Mouse (Mus musculus): ENCODE data around the gene Camkv. TPM values are rescaled to one million over a fixed set of nuclear protein-coding genes. Genes with fewer than 3 reads are reported as not detected.

The Camkv gene
- polyA plus RNA-seq, 1 experiment from 2014 or later = 25.1 TPM

- Histone ChIP-seq H3K9me3 (replicated peaks; ENCODE audit: control insufficient read depth, low read length) (no peaks in the 10 kb centered on the region), H3K4me1 (ENCODE audit: control insufficient read depth, insufficient read depth, low read length) (peaks cover 12% of the 10 kb centered on the region), H3K36me3 (ENCODE audit: control insufficient read depth, insufficient read depth, low read length) (no peaks in the 10 kb centered on the region), H3K4me3 (ENCODE audit: low read depth, low read length) (no peak overlapping the region), H3K4me2 (ENCODE audit: low read length) (no peak overlapping the region), H3K27me3 (replicated peaks; ENCODE audit: control insufficient read depth, insufficient read depth, low read length) (no peaks in the 10 kb centered on the region), H3K9ac (ENCODE audit: low read length) (no peak overlapping the region), H3K27ac (ENCODE audit: low read depth, low read length) (no peak overlapping the region)
- ATAC-seq (no peak), DNase-seq (ENCODE audit: low spot score) (peak; percentile 33)
- WGBS = 60% methylated on average over 4 of the region's 4 CpGs
These were observed 3.3 kb upstream of the Camkv start for GRCm38 (mm10) chr9:107932221-107932620.

GRCm38 (mm10) chr9:107934146-107934545 is 1.3 kb upstream of the Camkv start:
- Histone ChIP-seq H3K4me1 (ENCODE audit: control insufficient read depth, insufficient read depth, low read length) (peaks cover 12% of the 10 kb centered on the region), H3K9me3 (replicated peaks; ENCODE audit: control insufficient read depth, low read length) (no peaks in the 10 kb centered on the region), H3K27ac (ENCODE audit: low read depth, low read length) (no peak overlapping the region), H3K4me3 (ENCODE audit: low read depth, low read length) (no peak overlapping the region), H3K36me3 (ENCODE audit: control insufficient read depth, insufficient read depth, low read length) (no peaks in the 10 kb centered on the region), H3K4me2 (ENCODE audit: low read length) (no peak overlapping the region), H3K9ac (ENCODE audit: low read length) (no peak overlapping the region), H3K27me3 (replicated peaks; ENCODE audit: control insufficient read depth, insufficient read depth, low read length) (no peaks in the 10 kb centered on the region)
- no peak for DNase-seq (ENCODE audit: low spot score)
- no peak for ATAC-seq
- 89% methylated on average over 11 of the region's 11 CpGs for WGBS

- peak; percentile 70 for ATAC-seq
- Histone ChIP-seq H3K4me2 (ENCODE audit: low read length) (peak overlapping the region; percentile 86), H3K4me1 (ENCODE audit: control insufficient read depth, insufficient read depth, low read length) (peaks cover 12% of the 10 kb centered on the region), H3K36me3 (ENCODE audit: control insufficient read depth, insufficient read depth, low read length) (no peaks in the 10 kb centered on the region), H3K27me3 (replicated peaks; ENCODE audit: control insufficient read depth, insufficient read depth, low read length) (no peaks in the 10 kb centered on the region), H3K9me3 (replicated peaks; ENCODE audit: control insufficient read depth, low read length) (no peaks in the 10 kb centered on the region), H3K9ac (ENCODE audit: low read length) (peak overlapping the region; percentile 67), H3K27ac (ENCODE audit: low read depth, low read length) (peak overlapping the region; percentile 27; the same call in 1 of the 2 replicates), H3K4me3 (ENCODE audit: low read depth, low read length) (peak overlapping the region; percentile 49)
- peak; percentile 52 for DNase-seq (ENCODE audit: low spot score)
- under 1% methylated on average over 39 of the region's 41 CpGs for WGBS
These were observed 328 bp downstream of the Camkv start for GRCm38 (mm10) chr9:107935790-107936214.

- DNase-seq (ENCODE audit: low spot score) = peak; percentile 37
- H3K4me2 ChIP-seq (ENCODE audit: low read length) = peak overlapping the region; percentile 86
- 1% methylated on average over 29 of the region's 29 CpGs for WGBS
These were observed 845 bp downstream of the Camkv start for GRCm38 (mm10) chr9:107936215-107936822.

GRCm38 (mm10) chr9:107936831-107937230 is 1.4 kb downstream of the Camkv start:
- no peak for ATAC-seq
- WGBS = 0% methylated on average over 3 of the region's 3 CpGs
- H3K4me3 ChIP-seq (ENCODE audit: low read depth, low read length) = peak overlapping the region; percentile 49
- no peaks in the 10 kb centered on the region for H3K36me3 ChIP-seq (ENCODE audit: control insufficient read depth, insufficient read depth, low read length)
- no peak overlapping the region for H3K27ac ChIP-seq (ENCODE audit: low read depth, low read length)
- no peaks in the 10 kb centered on the region for H3K27me3 ChIP-seq (replicated peaks; ENCODE audit: control insufficient read depth, insufficient read depth, low read length)
- peaks cover 12% of the 10 kb centered on the region for H3K4me1 ChIP-seq (ENCODE audit: control insufficient read depth, insufficient read depth, low read length)
- peak overlapping the region; percentile 86 for H3K4me2 ChIP-seq (ENCODE audit: low read length)
- H3K9ac ChIP-seq (ENCODE audit: low read length) = peak overlapping the region; percentile 67
- DNase-seq (ENCODE audit: low spot score) = no peak
- no peaks in the 10 kb centered on the region for H3K9me3 ChIP-seq (replicated peaks; ENCODE audit: control insufficient read depth, low read length)

More at GRCm38 (mm10) chr9:107936215-107936822, 845 bp downstream of the Camkv start:
- H3K9ac ChIP-seq (ENCODE audit: low read length) = peak overlapping the region; percentile 67
- H3K36me3 ChIP-seq (ENCODE audit: control insufficient read depth, insufficient read depth, low read length) = no peaks in the 10 kb centered on the region
- ATAC-seq = peak; percentile 62
- no peaks in the 10 kb centered on the region for H3K9me3 ChIP-seq (replicated peaks; ENCODE audit: control insufficient read depth, low read length)
- H3K4me1 ChIP-seq (ENCODE audit: control insufficient read depth, insufficient read depth, low read length) = peaks cover 12% of the 10 kb centered on the region
- H3K27me3 ChIP-seq (replicated peaks; ENCODE audit: control insufficient read depth, insufficient read depth, low read length) = no peaks in the 10 kb centered on the region
- peak overlapping the region; percentile 49 for H3K4me3 ChIP-seq (ENCODE audit: low read depth, low read length)
- H3K27ac ChIP-seq (ENCODE audit: low read depth, low read length) = no peak overlapping the region

GRCm38 (mm10) chr9:107947241-107948194 is 12.0 kb downstream of the Camkv start:
- DNase-seq (ENCODE audit: low spot score) (no peak), ATAC-seq (no peak)
- WGBS = 90% methylated on average over 31 of the region's 31 CpGs
- Histone ChIP-seq H3K4me1 (ENCODE audit: control insufficient read depth, insufficient read depth, low read length) (peaks cover 7% of the 10 kb centered on the region; the same call in 1 of the 2 replicates), H3K4me3 (ENCODE audit: low read depth, low read length) (no peak overlapping the region), H3K4me2 (ENCODE audit: low read length) (no peak overlapping the region), H3K36me3 (ENCODE audit: control insufficient read depth, insufficient read depth, low read length) (no peaks in the 10 kb centered on the region), H3K27me3 (replicated peaks; ENCODE audit: control insufficient read depth, insufficient read depth, low read length) (no peaks in the 10 kb centered on the region), H3K27ac (ENCODE audit: low read depth, low read length) (no peak overlapping the region; the same call in 1 of the 2 replicates), H3K9me3 (replicated peaks; ENCODE audit: control insufficient read depth, low read length) (no peaks in the 10 kb centered on the region), H3K9ac (ENCODE audit: low read length) (no peak overlapping the region)

GRCm38 (mm10) chr9:107949184-107949921 is 13.9 kb downstream of the Camkv start:
- H3K4me2 ChIP-seq (ENCODE audit: low read length) = no peak overlapping the region
- no peak overlapping the region for H3K27ac ChIP-seq (ENCODE audit: low read depth, low read length)
- DNase-seq (ENCODE audit: low spot score) (no peak), ATAC-seq (no peak)
- no peaks in the 10 kb centered on the region for H3K9me3 ChIP-seq (replicated peaks; ENCODE audit: control insufficient read depth, low read length)
- H3K27me3 ChIP-seq (replicated peaks; ENCODE audit: control insufficient read depth, insufficient read depth, low read length) = no peaks in the 10 kb centered on the region
- H3K4me1 ChIP-seq (ENCODE audit: control insufficient read depth, insufficient read depth, low read length) = peaks cover 7% of the 10 kb centered on the region; the same call in 1 of the 2 replicates
- no peak overlapping the region for H3K4me3 ChIP-seq (ENCODE audit: low read depth, low read length)
- H3K36me3 ChIP-seq (ENCODE audit: control insufficient read depth, insufficient read depth, low read length) = no peaks in the 10 kb centered on the region
- 83% methylated on average over 13 of the region's 13 CpGs for WGBS
- H3K9ac ChIP-seq (ENCODE audit: low read length) = no peak overlapping the region

GRCm38 (mm10) chr9:107949922-107950235 is 14.4 kb downstream of the Camkv start, which contains the start of gene Traip:
Gene Traip, plus strand, starts transcription at chr9:107950136.
- Histone ChIP-seq H3K27ac (ENCODE audit: low read depth, low read length) (peak within 1 kb of the TSS; percentile 71), H3K9me3 (replicated peaks; ENCODE audit: control insufficient read depth, low read length) (no peaks in the 10 kb centered on the region), H3K9ac (ENCODE audit: low read length) (peak within 1 kb of the TSS; percentile 76), H3K36me3 (ENCODE audit: control insufficient read depth, insufficient read depth, low read length) (no peaks in the 10 kb centered on the region), H3K27me3 (replicated peaks; ENCODE audit: control insufficient read depth, insufficient read depth, low read length) (no peaks in the 10 kb centered on the region), H3K4me1 (ENCODE audit: control insufficient read depth, insufficient read depth, low read length) (peaks cover 7% of the 10 kb centered on the region; the same call in 1 of the 2 replicates), H3K4me2 (ENCODE audit: low read length) (peak within 1 kb of the TSS; percentile 61), H3K4me3 (ENCODE audit: low read depth, low read length) (peak within 1 kb of the TSS; percentile 47)
- ATAC-seq = no peak
- no peak for DNase-seq (ENCODE audit: low spot score)
- WGBS = 91% methylated on average over 10 of the region's 10 CpGs

Measured in forebrain, embryonic 14.5 days (tissue).